Mouse (Mus musculus) hindbrain, embryonic 15.5 days (tissue): ENCODE data around the gene Rbfox1. TPM values are rescaled to one million over a fixed set of nuclear protein-coding genes. Genes with fewer than 3 reads are reported as not detected.

Experiments used
- ATAC-seq: fragments of 200-750 bp; cut with Nextera tagmentation; 2 replicates; pipeline ENCODE4 v1.8.0; 2017; ENCODE audit warnings: low read depth, moderate number of reproducible peaks, moderate TSS enrichment; ENCODE audit not compliant: low FRiP score
- H3K27ac ChIP-seq: fragments of 300-500 bp; sonication (generic); replicated peaks from 2 replicates; pipeline ENCODE4 v1.5.1; 2015; ENCODE audit warnings: mild to moderate bottlenecking, inconsistent platforms
- H3K27me3 ChIP-seq: fragments of 300-500 bp; sonication (generic); 2 replicates; pipeline ENCODE4 v1.6.1; 2015; ENCODE audit warnings: control low read depth, inconsistent platforms
- H3K36me3 ChIP-seq: fragments of 300-500 bp; sonication (generic); 2 replicates; pipeline ENCODE4 v1.6.1; 2015; ENCODE audit warnings: control low read depth, inconsistent platforms
- H3K4me1 ChIP-seq: fragments of 300-500 bp; sonication (generic); replicated peaks from 2 replicates; pipeline ENCODE4 v1.6.1; 2015; ENCODE audit warnings: control low read depth, inconsistent platforms
- H3K4me2 ChIP-seq: fragments of 300-500 bp; sonication (generic); 2 replicates; pipeline ENCODE4 v1.6.1; 2015; ENCODE audit warnings: moderate library complexity, mild to moderate bottlenecking, inconsistent platforms
- H3K4me3 ChIP-seq: fragments of 300-500 bp; sonication (generic); 2 replicates; pipeline ENCODE4 v1.5.1; 2015; ENCODE audit warnings: mild to moderate bottlenecking, inconsistent platforms
- H3K9ac ChIP-seq: fragments of 300-500 bp; sonication (generic); 2 replicates; pipeline ENCODE4 v1.6.1; 2015; ENCODE audit warnings: inconsistent platforms
- H3K9me3 ChIP-seq: fragments of 300-500 bp; sonication (generic); 2 replicates; pipeline ENCODE4 v1.6.1; 2016; ENCODE audit warnings: control low read depth, inconsistent platforms
- WGBS: fragments of 180-500 bp; shearing (Covaris S2); methylation state at CpG from one replicate; pipeline ENCODE4 v1.1.7; 2015; 5-methylcytosine and 5-hydroxymethylcytosine counted together
- polyA plus RNA-seq: library from polyadenylated mRNA; unstranded; fragments of >200 nt; fragmentation: Nextera tagmentation; extraction: Ambion mirVana; gene quantifications from 2 replicates; pipeline ENCODE4 v1.2.1, GENCODE M21; 2015

Rbfox1 gene
- polyA plus RNA-seq, 1 experiment from 2014 or later: 254 TPM

DNA sequence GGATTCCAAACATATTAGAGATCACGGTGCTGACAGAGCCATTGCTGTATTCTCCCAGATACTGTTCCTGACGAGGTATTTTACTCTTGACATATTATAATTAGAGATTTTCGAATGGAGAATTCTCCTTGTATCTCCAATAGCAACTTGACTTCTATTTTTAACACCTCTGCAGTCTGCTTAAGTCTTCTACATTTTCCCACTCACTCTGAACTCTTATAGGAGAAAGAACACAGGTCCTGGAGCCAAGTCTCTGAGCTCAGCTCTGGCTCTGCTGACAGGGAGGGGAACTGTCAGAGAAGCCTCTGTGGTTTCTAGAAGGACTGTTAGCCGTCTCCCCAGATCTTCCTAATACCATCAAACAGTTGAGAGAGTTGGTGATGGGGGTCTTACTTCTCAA lies 1344.1 kb downstream of the Rbfox1 start:
- H3K27ac ChIP-seq: no peak overlapping the region
- H3K9ac ChIP-seq: no peak overlapping the region
- 62% methylated on average over 4 of the region's 4 CpGs for WGBS
- no peak overlapping the region for H3K4me2 ChIP-seq
- 0 out of 2 replicates have a peak, but pooled peaks cover 3% of the 10 kb centered on the region for H3K4me1 ChIP-seq
- no peak for ATAC-seq
- H3K4me3 ChIP-seq: no peak overlapping the region
- no peaks in the 10 kb centered on the region for H3K27me3 ChIP-seq
- no peaks in the 10 kb centered on the region for H3K9me3 ChIP-seq
- 0 out of 2 replicates have a peak, but pooled peaks cover 3% of the 10 kb centered on the region for H3K36me3 ChIP-seq

GRCm38 (mm10) chr16:7241627-7242026 lies 1356.5 kb downstream of the Rbfox1 start:
- no peak overlapping the region for H3K9ac ChIP-seq
- no peaks in the 10 kb centered on the region for H3K4me1 ChIP-seq
- H3K27ac ChIP-seq: 0 out of 2 replicates have a peak overlapping the region, but pooled peaks have one; percentile 1
- ATAC-seq: no peak
- H3K27me3 ChIP-seq: no peaks in the 10 kb centered on the region
- no peaks in the 10 kb centered on the region for H3K36me3 ChIP-seq
- no peaks in the 10 kb centered on the region for H3K9me3 ChIP-seq
- no peak overlapping the region for H3K4me3 ChIP-seq
- no peak overlapping the region for H3K4me2 ChIP-seq
- WGBS: 67% methylated on average over 3 of the region's 3 CpGs

GRCm38 (mm10) chr16:7242501-7242900 lies 1357.3 kb downstream of the Rbfox1 start:
- H3K4me1 ChIP-seq: no peaks in the 10 kb centered on the region
- H3K27ac ChIP-seq: no peak overlapping the region
- no peak overlapping the region for H3K9ac ChIP-seq
- no peaks in the 10 kb centered on the region for H3K36me3 ChIP-seq
- no peak overlapping the region for H3K4me3 ChIP-seq
- no peak overlapping the region for H3K4me2 ChIP-seq
- ATAC-seq: no peak
- H3K27me3 ChIP-seq: no peaks in the 10 kb centered on the region
- 86% methylated on average over 3 of the region's 3 CpGs for WGBS
- H3K9me3 ChIP-seq: no peaks in the 10 kb centered on the region

- Histone ChIP-seq H3K9ac (no peak overlapping the region), H3K4me2 (no peak overlapping the region), H3K9me3 (no peaks in the 10 kb centered on the region), H3K27ac (no peak overlapping the region), H3K36me3 (no peaks in the 10 kb centered on the region), H3K27me3 (no peaks in the 10 kb centered on the region), H3K4me1 (no peaks in the 10 kb centered on the region), H3K4me3 (no peak overlapping the region)
- no peak for ATAC-seq
- WGBS: 91% methylated on average over 1 of the region's 1 CpGs
These were observed 1359.2 kb downstream of the Rbfox1 start for GRCm38 (mm10) chr16:7244382-7244781.

DNA sequence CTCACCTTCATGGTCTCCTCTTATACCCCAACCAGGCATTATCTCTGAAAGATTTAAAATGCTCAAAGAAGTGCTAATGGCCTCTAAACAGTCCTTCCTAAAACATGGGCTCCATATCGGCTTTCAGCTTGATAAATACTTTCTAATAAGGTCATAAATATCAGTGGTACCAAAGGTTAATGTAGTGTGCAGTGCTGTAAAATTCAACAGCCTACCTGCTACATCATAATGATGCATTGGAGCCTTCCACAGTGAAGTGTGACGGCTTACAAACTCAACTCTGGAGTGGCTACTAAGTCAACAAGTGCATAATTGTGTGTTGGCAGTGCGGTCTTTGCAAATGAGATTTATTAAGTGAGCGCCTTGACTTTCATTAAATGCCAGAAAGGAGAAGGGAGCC lies 1366.5 kb downstream of the Rbfox1 start:
- Histone ChIP-seq H3K9ac (no peak overlapping the region), H3K27ac (no peak overlapping the region), H3K4me1 (0 out of 2 replicates have a peak, but pooled peaks cover 2% of the 10 kb centered on the region), H3K4me3 (no peak overlapping the region), H3K27me3 (no peaks in the 10 kb centered on the region), H3K9me3 (no peaks in the 10 kb centered on the region), H3K4me2 (no peak overlapping the region), H3K36me3 (no peaks in the 10 kb centered on the region)
- no peak for ATAC-seq
- WGBS: 71% methylated on average over 4 of the region's 4 CpGs

DNA sequence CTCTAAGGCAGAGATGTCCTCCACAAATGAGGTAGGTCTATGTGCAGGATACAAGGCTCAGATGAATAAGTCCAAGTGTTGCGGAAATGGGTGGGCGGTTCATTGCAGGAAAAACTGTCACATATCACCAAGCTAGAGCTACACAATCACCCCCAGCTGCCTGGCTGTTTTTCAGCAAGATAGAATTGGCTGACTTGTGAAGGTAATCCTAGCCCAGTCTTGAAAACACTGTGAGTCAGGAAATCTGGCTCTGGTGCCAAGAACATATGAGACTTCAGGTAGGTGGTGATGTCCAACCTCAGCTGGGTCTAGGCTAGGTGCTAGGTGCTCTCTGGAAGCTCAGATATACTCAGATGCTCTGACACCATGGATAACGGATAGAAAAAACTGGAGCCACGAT lies 1372.2 kb downstream of the Rbfox1 start:
- no peak for ATAC-seq
- H3K4me1 ChIP-seq: no peaks in the 10 kb centered on the region
- WGBS: 93% methylated on average over 4 of the region's 4 CpGs

GRCm38 (mm10) chr16:7263261-7263660 lies 1378.1 kb downstream of the Rbfox1 start:
- peaks cover 14% of the 10 kb centered on the region for H3K4me1 ChIP-seq
- no peaks in the 10 kb centered on the region for H3K27me3 ChIP-seq
- ATAC-seq: no peak
- no peak overlapping the region for H3K4me3 ChIP-seq
- H3K27ac ChIP-seq: no peak overlapping the region
- no peaks in the 10 kb centered on the region for H3K9me3 ChIP-seq
- WGBS: 93% methylated on average over 1 of the region's 1 CpGs
- no peaks in the 10 kb centered on the region for H3K36me3 ChIP-seq
- H3K4me2 ChIP-seq: no peak overlapping the region
- no peak overlapping the region for H3K9ac ChIP-seq

More for the DNA sequence above, 1372.2 kb downstream of the Rbfox1 start:
- H3K4me3 ChIP-seq: no peak overlapping the region
- no peaks in the 10 kb centered on the region for H3K36me3 ChIP-seq
- no peak overlapping the region for H3K27ac ChIP-seq
- H3K9ac ChIP-seq: no peak overlapping the region
- H3K4me2 ChIP-seq: no peak overlapping the region
- H3K27me3 ChIP-seq: no peaks in the 10 kb centered on the region
- no peaks in the 10 kb centered on the region for H3K9me3 ChIP-seq

DNA sequence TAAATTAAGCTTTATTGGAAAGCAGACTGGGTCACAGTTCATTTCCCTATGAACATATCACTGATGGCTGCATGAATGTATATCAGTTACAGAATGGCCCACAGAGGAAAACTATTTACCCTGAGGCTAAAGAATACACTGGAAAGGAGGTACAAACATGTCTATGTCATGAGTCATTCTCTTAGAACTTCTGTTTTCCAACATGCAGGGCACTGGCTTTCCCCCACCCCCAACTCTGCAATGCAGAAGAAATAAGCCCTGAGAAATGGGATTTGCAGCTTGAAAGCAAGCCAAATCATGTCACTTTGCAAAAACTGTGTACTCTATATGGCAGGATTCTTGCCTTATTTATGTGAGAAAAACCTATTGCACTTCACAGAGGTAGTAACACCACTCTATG lies 1380.6 kb downstream of the Rbfox1 start:
- Histone ChIP-seq H3K4me3 (no peak overlapping the region), H3K36me3 (no peaks in the 10 kb centered on the region), H3K9ac (no peak overlapping the region), H3K4me2 (no peak overlapping the region), H3K4me1 (peaks cover 14% of the 10 kb centered on the region), H3K9me3 (no peaks in the 10 kb centered on the region), H3K27ac (no peak overlapping the region), H3K27me3 (no peaks in the 10 kb centered on the region)
- ATAC-seq: no peak

DNA sequence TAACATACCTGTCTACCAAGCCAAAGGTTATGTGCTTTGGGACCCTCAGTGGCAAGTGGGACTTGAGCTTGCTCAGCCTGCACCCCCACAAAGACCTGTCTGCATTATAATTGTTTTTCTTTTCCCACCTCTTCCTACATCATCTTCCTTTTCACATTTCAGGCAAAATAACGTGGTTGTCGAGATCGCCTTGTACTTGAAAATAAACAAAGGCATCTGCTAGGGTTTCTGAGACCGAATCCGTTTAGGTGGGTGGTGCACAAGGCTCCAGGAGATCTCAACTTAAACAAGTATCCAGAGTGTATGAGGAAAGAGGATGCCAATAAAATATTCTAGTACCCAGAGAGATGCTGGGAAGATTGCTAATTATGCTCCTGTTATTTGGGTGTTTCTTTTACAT lies 1390.3 kb downstream of the Rbfox1 start:
- Histone ChIP-seq H3K4me3 (no peak overlapping the region), H3K4me2 (no peak overlapping the region), H3K27me3 (no peaks in the 10 kb centered on the region), H3K9ac (no peak overlapping the region), H3K4me1 (no peaks in the 10 kb centered on the region), H3K27ac (no peak overlapping the region), H3K9me3 (no peaks in the 10 kb centered on the region), H3K36me3 (no peaks in the 10 kb centered on the region)
- WGBS: 89% methylated on average over 5 of the region's 5 CpGs
- no peak for ATAC-seq

DNA sequence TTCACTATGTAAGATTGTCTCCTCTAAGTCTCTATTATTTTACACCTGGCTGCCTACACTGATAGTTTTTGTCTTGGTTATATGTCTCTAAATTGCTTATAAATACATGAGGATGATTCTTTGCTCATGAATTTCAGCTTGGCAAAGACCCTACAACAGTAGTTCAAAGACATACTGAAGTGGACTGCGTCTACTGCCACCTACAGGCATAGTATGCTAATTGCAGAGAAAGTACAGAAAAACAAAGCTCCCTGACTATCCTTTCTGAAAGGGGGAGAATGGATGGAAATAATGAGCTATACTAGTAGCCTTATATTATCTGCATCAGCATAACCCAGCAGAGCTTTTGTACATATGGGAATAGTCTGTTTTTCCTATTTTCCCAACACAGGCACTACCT lies 1390.7 kb downstream of the Rbfox1 start:
- no peaks in the 10 kb centered on the region for H3K36me3 ChIP-seq
- no peaks in the 10 kb centered on the region for H3K9me3 ChIP-seq
- 58% methylated on average over 1 of the region's 1 CpGs for WGBS
- no peaks in the 10 kb centered on the region for H3K4me1 ChIP-seq
- no peaks in the 10 kb centered on the region for H3K27me3 ChIP-seq
- no peak overlapping the region for H3K4me3 ChIP-seq
- H3K27ac ChIP-seq: no peak overlapping the region
- no peak overlapping the region for H3K4me2 ChIP-seq
- no peak for ATAC-seq
- no peak overlapping the region for H3K9ac ChIP-seq

GRCm38 (mm10) chr16:7279544-7279943 lies 1394.4 kb downstream of the Rbfox1 start:
- 60% methylated on average over 5 of the region's 5 CpGs for WGBS
- Histone ChIP-seq H3K9me3 (no peaks in the 10 kb centered on the region), H3K4me2 (no peak overlapping the region), H3K4me3 (no peak overlapping the region), H3K9ac (no peak overlapping the region), H3K27ac (no peak overlapping the region), H3K27me3 (no peaks in the 10 kb centered on the region), H3K4me1 (no peaks in the 10 kb centered on the region), H3K36me3 (no peaks in the 10 kb centered on the region)
- no peak for ATAC-seq

DNA sequence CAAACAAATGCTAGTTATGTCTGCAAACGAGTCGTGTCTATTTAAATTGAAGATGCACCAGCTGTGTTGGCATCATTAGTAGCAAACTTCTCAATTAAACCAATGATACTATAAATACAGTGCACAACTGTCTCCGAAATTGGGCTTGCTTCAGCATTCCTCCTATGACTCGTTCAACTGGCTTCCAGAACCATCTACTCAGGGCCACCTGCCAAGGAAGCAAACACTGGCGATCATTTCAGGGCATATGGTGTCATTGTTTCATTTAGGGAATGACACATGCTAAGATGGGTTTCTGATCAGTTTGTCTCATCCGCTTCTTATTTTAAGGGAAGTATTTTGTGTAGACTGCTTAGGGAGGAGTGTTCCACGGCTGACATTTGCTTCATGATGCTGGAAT lies 1397.1 kb downstream of the Rbfox1 start:
- ATAC-seq: no peak
- Histone ChIP-seq H3K36me3 (no peaks in the 10 kb centered on the region), H3K9ac (no peak overlapping the region), H3K9me3 (no peaks in the 10 kb centered on the region), H3K4me2 (no peak overlapping the region), H3K27ac (no peak overlapping the region), H3K4me3 (no peak overlapping the region), H3K4me1 (no peaks in the 10 kb centered on the region), H3K27me3 (no peaks in the 10 kb centered on the region)
- 72% methylated on average over 7 of the region's 7 CpGs for WGBS

DNA sequence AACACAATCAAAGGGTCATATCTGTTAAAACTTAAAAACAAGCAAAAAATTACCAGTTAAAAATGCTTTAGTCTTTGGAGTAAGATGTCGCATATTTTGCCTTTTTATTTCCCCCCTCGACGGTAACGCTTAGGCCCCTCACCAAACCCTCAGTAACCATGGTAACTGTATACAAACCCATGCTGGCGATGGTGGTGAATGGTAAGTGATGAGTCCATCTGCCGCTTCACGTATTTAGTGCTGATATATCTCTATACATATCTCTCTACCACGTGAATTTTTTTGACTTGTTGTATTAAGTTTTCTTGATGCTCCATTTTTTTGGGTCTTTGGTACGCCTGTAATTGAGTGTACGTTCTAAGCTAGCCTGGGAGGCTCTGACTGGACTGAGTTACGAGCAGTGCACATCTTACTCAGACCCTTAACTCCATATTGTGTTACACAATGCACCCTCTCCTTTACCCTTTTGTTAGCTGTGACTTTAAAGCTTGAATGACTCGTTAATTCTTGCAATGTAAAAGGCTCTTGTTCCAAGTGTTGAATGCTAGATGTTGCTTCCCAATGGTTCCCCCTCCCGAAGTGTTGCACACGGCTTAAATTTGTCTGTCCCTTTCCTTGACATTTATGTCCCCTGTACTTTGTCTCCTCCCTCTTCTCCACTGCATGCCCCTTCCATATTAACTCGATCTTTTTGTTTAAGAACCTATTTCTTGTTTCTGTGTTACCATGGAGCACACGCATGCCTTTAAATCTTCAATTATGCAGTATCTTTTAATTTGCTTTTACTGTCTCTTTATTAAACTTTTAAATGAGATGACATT lies 1408.0 kb downstream of the Rbfox1 start:
- 0 out of 2 replicates have a peak, but pooled peaks cover under 1% of the 10 kb centered on the region for H3K36me3 ChIP-seq
- H3K9ac ChIP-seq: no peak overlapping the region
- no peak overlapping the region for H3K4me2 ChIP-seq
- WGBS: 47% methylated on average over 16 of the region's 16 CpGs
- H3K4me1 ChIP-seq: no peaks in the 10 kb centered on the region
- no peaks in the 10 kb centered on the region for H3K27me3 ChIP-seq
- H3K4me3 ChIP-seq: no peak overlapping the region
- H3K27ac ChIP-seq: no peak overlapping the region
- no peaks in the 10 kb centered on the region for H3K9me3 ChIP-seq
- ATAC-seq: no peak
